Mouse (Mus musculus) MEL (cell line): Measurements from ENCODE around the gene Lgals3. TPM values are rescaled to one million over a fixed set of nuclear protein-coding genes. Genes with fewer than 3 reads are reported as not detected.

Source experiments
- DNase-seq: peaks from one replicate; pipeline ENCODE4 v3.0.0; 2011; ENCODE audit warnings: low read depth, low spot score
- H3K27ac ChIP-seq: 2 replicates; pipeline ENCODE4 v1.5.1; 2012; ENCODE audit warnings: low read depth, mild to moderate bottlenecking, control low read depth, low read length, moderate library complexity; ENCODE audit not compliant: control insufficient read depth
- H3K27me3 ChIP-seq, 2 experiments: fragments of 150-350 bp in 1 of 2; sonication (generic) in 1 of 2; 2 replicates each; pipeline ENCODE4 v1.6.1; 2012; ENCODE audit warnings: low read length in 2 of 2, mild to moderate bottlenecking in 2 of 2, improper control_type of control experiment in 1 of 2, moderate library complexity in 1 of 2; ENCODE audit not compliant: insufficient read depth in 2 of 2, control insufficient read depth in 1 of 2
- H3K36me3 ChIP-seq, 2 experiments: 2 replicates each; pipeline ENCODE4 v1.6.1; 2012 to 2014; ENCODE audit warnings: low read length in 2 of 2, improper control_type of control experiment in 1 of 2, inconsistent platforms in 1 of 2, mild to moderate bottlenecking in 1 of 2; ENCODE audit not compliant: insufficient read depth in 2 of 2, control insufficient read depth in 1 of 2
- H3K4me1 ChIP-seq, 2 experiments: fragments of 150-350 bp in 1 of 2; sonication (generic) in 1 of 2; 2 replicates each; pipeline ENCODE4 v1.6.1; 2012; ENCODE audit warnings: low read length in 2 of 2, improper control_type of control experiment in 1 of 2, mild to moderate bottlenecking in 1 of 2; ENCODE audit not compliant: insufficient read depth in 2 of 2, control insufficient read depth in 1 of 2
- H3K4me3 ChIP-seq, 2 experiments: fragments of 150-350 bp in 1 of 2; sonication (generic) in 1 of 2; 2 replicates each; pipeline ENCODE4 v1.5.1; 2012; ENCODE audit warnings: low read depth in 2 of 2, low read length in 2 of 2, mild to moderate bottlenecking in 2 of 2, moderate library complexity in 2 of 2, control low read depth in 1 of 2, improper control_type of control experiment in 1 of 2; ENCODE audit not compliant: control insufficient read depth in 1 of 2, insufficient read depth in 1 of 2
- H3K79me2 ChIP-seq: 2 replicates; pipeline ENCODE4 v1.6.1; 2012; ENCODE audit warnings: mild to moderate bottlenecking, low read length, moderate library complexity; ENCODE audit not compliant: control insufficient read depth, poor library complexity, insufficient read depth
- H3K9ac ChIP-seq: 2 replicates; pipeline ENCODE4 v1.6.1; 2012; ENCODE audit warnings: low read depth, mild to moderate bottlenecking, control low read depth, low read length, moderate library complexity; ENCODE audit not compliant: control insufficient read depth, poor library complexity, severe bottlenecking
- H3K9me3 ChIP-seq: fragments of 150-350 bp; sonication (generic); replicated peaks from 2 replicates; pipeline ENCODE4 v1.6.1; 2012; ENCODE audit warnings: mild to moderate bottlenecking, low read length, improper control_type of control experiment, moderate library complexity; ENCODE audit not compliant: insufficient read depth
- BHLHE40 ChIP-seq: IDR thresholded peaks from 2 replicates; pipeline ENCODE4 v1.6.1; 2012; ENCODE audit warnings: low read depth, mild to moderate bottlenecking, inconsistent platforms, low read length, improper control_type of control experiment, borderline replicate concordance
- CTCF ChIP-seq, 3 experiments: IDR thresholded peaks in 2 of 3; conservative IDR thresholded peaks in 1 of 3; 2 replicates each; pipeline ENCODE4 v1.5.1; 2011 to 2012; ENCODE audit warnings: low read length in 3 of 3, low read depth in 2 of 3, mild to moderate bottlenecking in 2 of 3, improper control_type of control experiment in 1 of 3, inconsistent platforms in 1 of 3, mixed read lengths in 1 of 3, moderate library complexity in 1 of 3; ENCODE audit not compliant: control insufficient read depth in 1 of 3, insufficient read depth in 1 of 3, poor library complexity in 1 of 3, severe bottlenecking in 1 of 3
- E2F4 ChIP-seq: IDR thresholded peaks from 2 replicates; pipeline ENCODE4 v1.6.1; 2011; ENCODE audit warnings: low read depth, low read length, improper control_type of control experiment, borderline replicate concordance
- EP300 ChIP-seq, 2 experiments: IDR thresholded peaks; 2 replicates each; pipeline ENCODE4 v1.6.1; 2011; ENCODE audit warnings: improper control_type of control experiment in 2 of 2, low read length in 2 of 2, low read depth in 1 of 2, mild to moderate bottlenecking in 1 of 2
- HCFC1 ChIP-seq: IDR thresholded peaks from 2 replicates; pipeline ENCODE4 v1.6.1; 2012; ENCODE audit warnings: low read depth, mild to moderate bottlenecking, inconsistent platforms, low read length, improper control_type of control experiment, moderate library complexity
- JUND ChIP-seq: IDR thresholded peaks from 2 replicates; pipeline ENCODE4 v1.6.1; 2011; ENCODE audit warnings: low read depth, mild to moderate bottlenecking, improper control_type of control experiment, low read length
- MAX ChIP-seq: IDR thresholded peaks from 2 replicates; pipeline ENCODE4 v1.6.1; 2011; ENCODE audit warnings: low read length, improper control_type of control experiment
- MEF2A ChIP-seq: IDR thresholded peaks from 2 replicates; pipeline ENCODE4 v1.6.1; 2014; ENCODE audit warnings: low read depth, mild to moderate bottlenecking, inconsistent platforms, low read length, improper control_type of control experiment; ENCODE audit not compliant: poor library complexity, insufficient replicate concordance, severe bottlenecking; ENCODE audit errors: extremely low read depth
- MXI1 ChIP-seq: IDR thresholded peaks from 2 replicates; pipeline ENCODE4 v1.6.1; 2011; ENCODE audit warnings: mild to moderate bottlenecking, low read depth, low read length, improper control_type of control experiment
- MYC ChIP-seq: IDR thresholded peaks from 2 replicates; pipeline ENCODE4 v1.6.1; 2011; ENCODE audit warnings: low read depth, mild to moderate bottlenecking, low read length, improper control_type of control experiment, moderate library complexity
- NRF1 ChIP-seq: IDR thresholded peaks from 2 replicates; pipeline ENCODE4 v1.6.1; 2014; ENCODE audit warnings: low read depth, mild to moderate bottlenecking, inconsistent platforms, low read length, improper control_type of control experiment, moderate library complexity; ENCODE audit not compliant: poor library complexity, insufficient read depth, severe bottlenecking
- POLR2A ChIP-seq, 2 experiments: IDR thresholded peaks; 2 replicates each; pipeline ENCODE4 v1.6.1; 2011 to 2012; ENCODE audit warnings: low read length in 2 of 2, mild to moderate bottlenecking in 2 of 2, control low read depth in 1 of 2, improper control_type of control experiment in 1 of 2, low read depth in 1 of 2, moderate library complexity in 1 of 2; ENCODE audit not compliant: control insufficient read depth in 1 of 2, insufficient read depth in 1 of 2, poor library complexity in 1 of 2
- POLR2AphosphoS5 ChIP-seq: IDR thresholded peaks from 2 replicates; pipeline ENCODE4 v1.6.1; 2012; ENCODE audit warnings: low read depth, borderline replicate concordance, mild to moderate bottlenecking, inconsistent platforms, low read length, moderate library complexity, mixed read lengths
- RCOR1 ChIP-seq: IDR thresholded peaks from 2 replicates; pipeline ENCODE4 v1.6.1; 2012; ENCODE audit warnings: low read depth, mild to moderate bottlenecking, inconsistent platforms, low read length, improper control_type of control experiment
- SIN3A ChIP-seq: IDR thresholded peaks from 2 replicates; pipeline ENCODE4 v1.6.1; 2012; ENCODE audit warnings: low read length, improper control_type of control experiment, inconsistent platforms
- TBP ChIP-seq: IDR thresholded peaks from 2 replicates; pipeline ENCODE4 v1.8.0; 2011; ENCODE audit warnings: low read depth, low read length, improper control_type of control experiment
- TCF12 ChIP-seq: IDR thresholded peaks from 2 replicates; pipeline ENCODE4 v1.6.1; 2014; ENCODE audit warnings: low read depth, mild to moderate bottlenecking, inconsistent platforms, low read length, improper control_type of control experiment, moderate library complexity
- UBTF ChIP-seq: IDR thresholded peaks from 2 replicates; pipeline ENCODE4 v1.6.1; 2012; ENCODE audit warnings: low read depth, mild to moderate bottlenecking, inconsistent platforms, low read length, improper control_type of control experiment, moderate library complexity, borderline replicate concordance; ENCODE audit not compliant: insufficient read depth
- USF1 ChIP-seq: IDR thresholded peaks from 2 replicates; pipeline ENCODE4 v1.6.1; 2014; ENCODE audit warnings: low read depth, mild to moderate bottlenecking, inconsistent platforms, low read length, improper control_type of control experiment, moderate library complexity
- USF2 ChIP-seq, 2 experiments: IDR thresholded peaks; 2 replicates each; pipeline ENCODE4 v1.6.1; 2011 to 2012; ENCODE audit warnings: improper control_type of control experiment in 2 of 2, low read length in 2 of 2, borderline replicate concordance in 1 of 2, inconsistent platforms in 1 of 2, low read depth in 1 of 2, mild to moderate bottlenecking in 1 of 2; ENCODE audit not compliant: insufficient read depth in 1 of 2
- ZC3H11A ChIP-seq: IDR thresholded peaks from 2 replicates; pipeline ENCODE4 v1.6.1; 2012; ENCODE audit warnings: low read depth, mild to moderate bottlenecking, inconsistent platforms, low read length, improper control_type of control experiment
- ZKSCAN1 ChIP-seq: IDR thresholded peaks from 2 replicates; pipeline ENCODE4 v1.6.1; 2012; ENCODE audit warnings: low read depth, mild to moderate bottlenecking, inconsistent platforms, low read length, improper control_type of control experiment, moderate library complexity
- ZMIZ1 ChIP-seq: IDR thresholded peaks from 2 replicates; pipeline ENCODE4 v1.6.1; 2012; ENCODE audit warnings: low read depth, mild to moderate bottlenecking, inconsistent platforms, low read length, improper control_type of control experiment, moderate library complexity
- polyA plus RNA-seq, 2 experiments: library from polyadenylated mRNA; stranded (reverse) in 1 of 2; unstranded in 1 of 2; fragments of >175 nt in 1 of 2; fragments of >200 nt in 1 of 2; gene quantifications; 2 replicates each; pipeline versions ENCODE4 v1.2.1 to v1.2.4; 2012; ENCODE audit warnings: low replicate concordance in 2 of 2, low read depth in 1 of 2; ENCODE audit not compliant: insufficient read length in 2 of 2, insufficient read depth in 1 of 2, missing spikeins in 1 of 2
- total RNA-seq: library from RNA; depleted of rRNA; stranded (reverse); fragments of 300-350 nt; gene quantifications from 2 replicates; pipeline ENCODE4 v1.2.3, GENCODE M21; 2012

Lgals3 gene
- total and polyA plus RNA-seq, 3 experiments: 0.12 to 1.8 TPM; not detected in 1

DNA sequence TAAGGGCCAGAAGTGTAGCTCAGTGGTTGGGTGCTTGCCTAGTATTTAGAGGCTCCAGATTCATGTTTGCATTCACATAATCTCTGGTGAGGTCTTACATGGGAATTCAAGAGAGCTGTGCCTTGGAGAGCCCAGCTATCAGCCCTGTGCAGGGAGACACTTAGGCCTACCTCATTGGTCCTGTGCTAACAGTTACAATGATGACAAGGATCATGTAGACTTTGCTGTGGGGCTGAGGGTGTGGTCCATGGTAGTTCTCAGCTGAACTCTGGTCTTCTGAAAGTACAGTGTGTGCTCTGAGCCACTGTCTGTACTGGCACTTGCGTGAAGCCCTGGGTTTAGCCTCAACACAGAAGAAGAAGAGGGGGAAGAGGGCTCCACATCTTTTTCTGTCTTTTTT, 20.8 kb upstream of the Lgals3 start:
- TF ChIP-seq EP300 (IDR thresholded peaks at IDR 0.05; ENCODE audit: low read depth in 1 of 2, low read length in 2 of 2): no peak
- TF ChIP-seq MAX: no peak
- no peak for TF ChIP-seq NRF1
- TF ChIP-seq CTCF (IDR thresholded peaks at IDR 0.05 in 2 of 3, conservative IDR thresholded peaks at IDR 0.05 in 1 of 3; ENCODE audit: control insufficient read depth in 1 of 3, insufficient read depth in 1 of 3, low read depth in 2 of 3, low read length in 3 of 3, poor library complexity in 1 of 3, severe bottlenecking in 1 of 3): no peak
- TF ChIP-seq TCF12: no peak
- TF ChIP-seq BHLHE40: no peak
- no peak for TF ChIP-seq HCFC1
- TF ChIP-seq TBP: no peak
- no peak for TF ChIP-seq USF2 (IDR thresholded peaks at IDR 0.05; ENCODE audit: borderline replicate concordance in 1 of 2, insufficient read depth in 1 of 2, low read depth in 1 of 2, low read length in 2 of 2)
- TF ChIP-seq E2F4: no peak
- TF ChIP-seq POLR2A (IDR thresholded peaks at IDR 0.05; ENCODE audit: control insufficient read depth in 1 of 2, insufficient read depth in 1 of 2, low read depth in 1 of 2, low read length in 2 of 2, poor library complexity in 1 of 2): no peak
- no peak overlapping the region for H3K9ac ChIP-seq
- DNase-seq: no peak

DNA sequence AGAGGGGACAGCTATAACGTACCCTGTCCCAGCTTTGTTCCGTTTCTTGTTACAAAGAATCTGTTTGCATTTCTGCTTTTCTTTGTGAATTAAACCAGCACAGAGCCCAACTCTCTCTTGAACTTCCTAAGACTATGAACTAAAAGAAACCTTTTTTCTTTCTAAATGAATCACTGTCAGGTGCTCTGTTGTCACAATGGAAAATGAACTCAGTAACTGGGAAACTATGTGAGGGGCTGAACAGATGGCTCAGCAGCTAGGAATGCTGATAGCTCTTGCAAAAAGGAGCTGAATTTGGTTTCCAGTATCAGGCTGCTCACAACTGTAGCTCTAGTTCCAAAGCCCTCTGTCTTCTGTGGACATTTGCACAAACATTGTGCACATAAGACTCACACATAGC, 16.6 kb upstream of the Lgals3 start:
- Histone ChIP-seq H3K79me2 (no peaks in the 10 kb centered on the region), H3K9me3 (no peaks in the 10 kb centered on the region), H3K4me1 (peaks cover 5 to 15% of the 10 kb centered on the region in 2 experiments), H3K4me3 (no peak overlapping the region), H3K27ac (no peak overlapping the region), H3K27me3 (no peaks in the 10 kb centered on the region), H3K36me3 (peaks cover 0 to 9% of the 10 kb centered on the region in 2 experiments; a peak in 2 of 4 replicates), H3K9ac (no peak overlapping the region)
- no peak for TF ChIP-seq ZMIZ1
- no peak for TF ChIP-seq EP300 (IDR thresholded peaks at IDR 0.05; ENCODE audit: low read depth in 1 of 2, low read length in 2 of 2)
- no peak for TF ChIP-seq SIN3A
- TF ChIP-seq MAX: no peak
- no peak for TF ChIP-seq MEF2A
- TF ChIP-seq TCF12: no peak
- no peak for TF ChIP-seq ZKSCAN1
- no peak for TF ChIP-seq USF1
- no peak for TF ChIP-seq MYC
- TF ChIP-seq POLR2AphosphoS5: no peak
- TF ChIP-seq NRF1: no peak
- no peak for TF ChIP-seq JUND
- no peak for TF ChIP-seq UBTF
- TF ChIP-seq BHLHE40: no peak
- no peak for TF ChIP-seq ZC3H11A
- TF ChIP-seq MXI1: no peak
- TF ChIP-seq RCOR1: no peak
- no peak for TF ChIP-seq E2F4
- no peak for DNase-seq

More for the DNA sequence above, 20.8 kb upstream of the Lgals3 start:
- no peak overlapping the region for H3K27ac ChIP-seq
- H3K9me3 ChIP-seq: no peaks in the 10 kb centered on the region
- H3K4me3 ChIP-seq: no peak overlapping the region
- H3K4me1 ChIP-seq: peaks cover 5 to 10% of the 10 kb centered on the region in 2 experiments
- H3K79me2 ChIP-seq: no peaks in the 10 kb centered on the region
- H3K27me3 ChIP-seq: no peaks in the 10 kb centered on the region
- peaks cover 0 to 5% of the 10 kb centered on the region in 2 experiments; a peak in 2 of 4 replicates for H3K36me3 ChIP-seq
